Comparison of ENCODE assay signal across 8 mouse cellular contexts in genomic region chr12:24630220-24630619, GRCm38 (mm10). TPM values are rescaled to one million over a fixed set of nuclear protein-coding genes. Genes with fewer than 3 reads are reported as not detected.
DNase-seq lines count a peak whose midpoint lies in the region; ATAC-seq lines count a peak whose summit lies in the region.
"Had no signal": no experiment of that assay in that cellular context is flagged by ENCODE, and none has a peak within 500 bp of the region (broad histone marks: within the 10 kb centered on the region; RNA-seq: fewer than 3 reads in every experiment).

No protein-coding gene starts in this region.

- H3K9ac ChIP-seq in forebrain, embryonic 16.5 days (replicated peaks; ENCODE audit: low read depth, low read length) = no peak overlapping the region
- H3K9ac ChIP-seq: stomach, embryonic 15.5 days had no signal

- intact Hi-C loops in heart, postnatal 25 days (cut with DNase I) = no loop called here

- peaks cover 16% of the 10 kb centered on the region for H3K4me1 ChIP-seq in limb, embryonic 10.5 days
- H3K4me1 ChIP-seq in forebrain, embryonic 16.5 days (replicated peaks; ENCODE audit: control insufficient read depth, insufficient read depth, low read length) = no peaks in the 10 kb centered on the region
- H3K4me1 ChIP-seq: stomach, embryonic 15.5 days had no signal

- no peak overlapping the region for H3K4me3 ChIP-seq in limb, embryonic 10.5 days
- H3K4me3 ChIP-seq in forebrain, embryonic 16.5 days (replicated peaks; ENCODE audit: low read length) = no peak overlapping the region
- H3K4me3 ChIP-seq: stomach, embryonic 15.5 days had no signal

- H3K36me3 ChIP-seq in limb, embryonic 10.5 days = no peaks in the 10 kb centered on the region
- no peaks in the 10 kb centered on the region for H3K36me3 ChIP-seq in forebrain, embryonic 16.5 days (ENCODE audit: control insufficient read depth, insufficient read depth)
- H3K36me3 ChIP-seq: stomach, embryonic 15.5 days had no signal

- H3K4me2 ChIP-seq in forebrain, embryonic 16.5 days (ENCODE audit: low read length) = no peak overlapping the region
- H3K4me2 ChIP-seq: stomach, embryonic 15.5 days had no signal

- 89% methylated on average over 1 of the region's 1 CpGs for WGBS in limb, embryonic 10.5 days
- 88% methylated on average over 1 of the region's 1 CpGs for WGBS in forebrain, embryonic 16.5 days

- H3K27me3 ChIP-seq in limb, embryonic 10.5 days (ENCODE audit: low read depth, poor library complexity, severe bottlenecking) = no peaks in the 10 kb centered on the region
- no peaks in the 10 kb centered on the region for H3K27me3 ChIP-seq in forebrain, embryonic 16.5 days (replicated peaks; ENCODE audit: control insufficient read depth, insufficient read depth, low read length)
- H3K27me3 ChIP-seq: stomach, embryonic 15.5 days had no signal

- no peak overlapping the region for H3K27ac ChIP-seq in limb, embryonic 10.5 days
- no peak overlapping the region for H3K27ac ChIP-seq in forebrain, embryonic 16.5 days (ENCODE audit: low read length)
- H3K27ac ChIP-seq: stomach, embryonic 15.5 days had no signal

- H3K9me3 ChIP-seq in limb, embryonic 10.5 days (replicated peaks) = no peaks in the 10 kb centered on the region
- no peaks in the 10 kb centered on the region for H3K9me3 ChIP-seq in forebrain, embryonic 16.5 days (ENCODE audit: control insufficient read depth, low read length)
- H3K9me3 ChIP-seq: stomach, embryonic 15.5 days had no signal

- DNase-seq in spleen, postnatal 36 days (ENCODE audit: low spot score in 2 of 2) = peak; percentile 47 to 61
- no peak for DNase-seq in spleen, adult 12 weeks (ENCODE audit: low spot score)
- DNase-seq in adipocyte (ENCODE audit: low spot score) = peak; percentile 69
- DNase-seq in heart, postnatal 25 days (ENCODE audit: low spot score) = peak; percentile 17
- DNase-seq in lung, postnatal 14 days = peak; percentile 72
- DNase-seq in limb, embryonic 10.5 days (ENCODE audit: low spot score) = no peak

- no peak for ATAC-seq in forebrain, embryonic 16.5 days

RNA-seq across cellular contexts. Expression of gene Klf11, which starts 20.9 kb away (rescaled TPM):
- total RNA-seq in heart, postnatal 25 days (2021) = 10 to 100 TPM in 1 of 2 experiments, 1 to 10 TPM in 1; 10.0 to 14.9 TPM
- 8.4 and 9.5 TPM in 2 replicates for polyA plus RNA-seq in limb, embryonic 10.5 days (2016; fragmentation: Nextera tagmentation; extraction: Ambion mirVana)
- polyA plus RNA-seq in forebrain, embryonic 16.5 days (2015; fragmentation: Nextera tagmentation; extraction: Ambion mirVana) = 19.1 and 20.1 TPM in 2 replicates

RNA-seq across cellular contexts. Expression of gene Cys1, which starts 51.4 kb away (rescaled TPM):
- total RNA-seq in heart, postnatal 25 days (2021) = 1 to 10 TPM; 3.4 to 8.0 TPM
- 0.21 TPM in 1 of 2 replicates, not detected in the other for polyA plus RNA-seq in limb, embryonic 10.5 days (2016; fragmentation: Nextera tagmentation; extraction: Ambion mirVana)
- 2.1 TPM in 2 replicates for polyA plus RNA-seq in forebrain, embryonic 16.5 days (2015; fragmentation: Nextera tagmentation; extraction: Ambion mirVana)

RNA-seq across cellular contexts. Expression of gene Grhl1, which starts 58.1 kb away (rescaled TPM):
- under 1 TPM; 0.61 to 0.65 TPM for total RNA-seq in heart, postnatal 25 days (2021)
- 0.55 and 0.71 TPM in 2 replicates for polyA plus RNA-seq in limb, embryonic 10.5 days (2016; fragmentation: Nextera tagmentation; extraction: Ambion mirVana)
- 0.89 and 1.0 TPM in 2 replicates for polyA plus RNA-seq in forebrain, embryonic 16.5 days (2015; fragmentation: Nextera tagmentation; extraction: Ambion mirVana)

Comparison
In these comparisons a context has a peak if more than half of its experiments do, and no peak if none do; other contexts are left out.
1. DNase-seq: peak in spleen, postnatal 36 days (2 of 2), adipocyte (single experiment), heart, postnatal 25 days (single experiment) and lung, postnatal 14 days (single experiment); none in spleen, adult 12 weeks (single experiment) and limb, embryonic 10.5 days (single experiment).